Mouse (Mus musculus): Measurements from ENCODE around the gene Accsl.

GRCm38 (mm10) chr2:93889071-93889470 is 20.1 kb upstream of the Accsl start:
- TF ChIP-seq CTCF (IDR thresholded peaks at IDR 0.05) (no peak), EP300 (IDR thresholded peaks at IDR 0.05) (no peak)

Measured in lung, postnatal 0 days (tissue).